Mouse (Mus musculus) forebrain, embryonic 11.5 days (tissue): ENCODE measurements around the gene Cyp2f2. TPM values are rescaled to one million over a fixed set of nuclear protein-coding genes. Genes with fewer than 3 reads are reported as not detected.

Experiments
- ATAC-seq: fragments of 200-750 bp; cut with Nextera tagmentation; replicated peaks from 2 replicates; pipeline ENCODE4 v1.8.0; 2017; ENCODE audit warnings: moderate TSS enrichment; ENCODE audit not compliant: low FRiP score
- DNase-seq: peaks from one replicate; pipeline ENCODE4 v3.0.0-alpha.2; 2017; ENCODE audit warnings: low spot score
- H3K27ac ChIP-seq: fragments of 300-500 bp; sonication (generic); 2 replicates; pipeline ENCODE4 v1.5.1; 2014; ENCODE audit warnings: low read depth, low read length
- H3K27me3 ChIP-seq: fragments of 300-500 bp; sonication (generic); 2 replicates; pipeline ENCODE4 v1.6.1; 2014; ENCODE audit warnings: mild to moderate bottlenecking, low read length, mixed read lengths; ENCODE audit not compliant: control insufficient read depth, insufficient read depth
- H3K36me3 ChIP-seq: fragments of 300-500 bp; sonication (generic); 2 replicates; pipeline ENCODE4 v1.6.1; 2014; ENCODE audit warnings: mild to moderate bottlenecking, low read length, moderate library complexity, mixed read lengths; ENCODE audit not compliant: control insufficient read depth, insufficient read depth
- H3K4me1 ChIP-seq: fragments of 300-500 bp; sonication (generic); replicated peaks from 2 replicates; pipeline ENCODE4 v1.6.1; 2014; ENCODE audit warnings: low read length, mixed read lengths; ENCODE audit not compliant: control insufficient read depth, insufficient read depth
- H3K4me2 ChIP-seq: fragments of 300-500 bp; sonication (generic); 2 replicates; pipeline ENCODE4 v1.6.1; 2014; ENCODE audit warnings: low read depth, mild to moderate bottlenecking, low read length, moderate library complexity, mixed read lengths; ENCODE audit not compliant: severe bottlenecking
- H3K4me3 ChIP-seq: fragments of 300-500 bp; sonication (generic); 2 replicates; pipeline ENCODE4 v1.5.1; 2014; ENCODE audit warnings: low read depth, low read length
- H3K9ac ChIP-seq: fragments of 300-500 bp; sonication (generic); 2 replicates; pipeline ENCODE4 v1.6.1; 2014; ENCODE audit warnings: low read length
- H3K9me3 ChIP-seq: fragments of 300-500 bp; sonication (generic); 2 replicates; pipeline ENCODE4 v1.6.1; 2016; ENCODE audit warnings: low read length, mixed read lengths; ENCODE audit not compliant: control insufficient read depth
- WGBS: fragments of 180-500 bp; shearing (Covaris S2); extraction: QIAGEN DNeasy Blood & Tissue Kit; methylation state at CpG from one replicate; pipeline ENCODE4 v1.1.7; 2014; 5-methylcytosine and 5-hydroxymethylcytosine counted together
- polyA plus RNA-seq: library from polyadenylated mRNA; unstranded; fragments of >200 nt; fragmentation: Nextera tagmentation; extraction: Ambion mirVana; gene quantifications from 2 replicates; pipeline ENCODE4 v1.2.1, GENCODE M21; 2014

Gene Cyp2f2
- polyA plus RNA-seq, 1 experiment from 2014 or later = not detected

DNA sequence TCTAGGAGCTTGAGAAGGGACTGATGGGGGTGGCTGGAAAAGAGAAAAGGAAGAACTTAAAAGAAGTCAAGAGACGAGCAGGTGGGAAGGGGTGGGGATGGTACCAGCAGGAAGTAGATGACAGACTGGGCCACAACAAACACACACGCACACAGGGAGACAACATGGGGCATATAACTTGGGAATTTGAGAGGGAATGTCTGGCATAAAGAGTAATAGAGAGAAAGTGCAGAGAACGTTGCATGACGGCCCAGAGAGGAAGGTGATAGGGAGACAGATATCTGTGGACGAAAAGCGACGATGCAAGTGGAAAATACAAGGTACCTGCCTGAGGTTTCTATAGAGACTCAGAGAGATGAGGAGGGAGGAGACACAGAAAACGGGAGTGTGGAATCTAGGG lies 46.0 kb downstream of the Cyp2f2 start:
- DNase-seq = no peak
- H3K36me3 ChIP-seq = no peaks in the 10 kb centered on the region; the same call in 1 of the 2 replicates
- H3K9me3 ChIP-seq = no peaks in the 10 kb centered on the region
- peak overlapping the region; percentile 83 for H3K9ac ChIP-seq
- peak overlapping the region; percentile 77 for H3K4me3 ChIP-seq
- peak overlapping the region; percentile 96 for H3K27ac ChIP-seq
- H3K27me3 ChIP-seq = no peaks in the 10 kb centered on the region
- peak; percentile 8 for ATAC-seq
- H3K4me2 ChIP-seq = peak overlapping the region; percentile 70
- H3K4me1 ChIP-seq = peaks cover 25% of the 10 kb centered on the region
- 6% methylated on average over 8 of the region's 8 CpGs for WGBS

- ATAC-seq (peak; percentile 80), DNase-seq (peak; percentile 91)
- Histone ChIP-seq H3K9ac (peak overlapping the region; percentile 83), H3K36me3 (no peaks in the 10 kb centered on the region; the same call in 1 of the 2 replicates), H3K9me3 (no peaks in the 10 kb centered on the region), H3K27ac (peak overlapping the region; percentile 96), H3K27me3 (no peaks in the 10 kb centered on the region), H3K4me3 (peak overlapping the region; percentile 77), H3K4me1 (peaks cover 25% of the 10 kb centered on the region), H3K4me2 (peak overlapping the region; percentile 70)
- WGBS = under 1% methylated on average over 29 of the region's 43 CpGs
Observed at GRCm38 (mm10) chr7:27166229-27166613, 46.5 kb downstream of the Cyp2f2 start.

- Histone ChIP-seq H3K4me2 (peak within 1 kb of the TSS; percentile 70), H3K9me3 (no peaks in the 10 kb centered on the region), H3K27me3 (no peaks in the 10 kb centered on the region), H3K9ac (peak within 1 kb of the TSS; percentile 83), H3K4me1 (peaks cover 23% of the 10 kb centered on the region), H3K36me3 (no peaks in the 10 kb centered on the region; the same call in 1 of the 2 replicates), H3K27ac (peak within 1 kb of the TSS; percentile 96), H3K4me3 (peak within 1 kb of the TSS; percentile 77)
- DNase-seq (peak; percentile 98), ATAC-seq (peak; percentile 85)
- WGBS = 2% methylated on average over 53 of the region's 61 CpGs
Observed at GRCm38 (mm10) chr7:27166614-27167474, 47.1 kb downstream of the Cyp2f2 start, which contains the start of gene Egln2. Egln2 (minus strand) TSS chr7:27166802.

DNA sequence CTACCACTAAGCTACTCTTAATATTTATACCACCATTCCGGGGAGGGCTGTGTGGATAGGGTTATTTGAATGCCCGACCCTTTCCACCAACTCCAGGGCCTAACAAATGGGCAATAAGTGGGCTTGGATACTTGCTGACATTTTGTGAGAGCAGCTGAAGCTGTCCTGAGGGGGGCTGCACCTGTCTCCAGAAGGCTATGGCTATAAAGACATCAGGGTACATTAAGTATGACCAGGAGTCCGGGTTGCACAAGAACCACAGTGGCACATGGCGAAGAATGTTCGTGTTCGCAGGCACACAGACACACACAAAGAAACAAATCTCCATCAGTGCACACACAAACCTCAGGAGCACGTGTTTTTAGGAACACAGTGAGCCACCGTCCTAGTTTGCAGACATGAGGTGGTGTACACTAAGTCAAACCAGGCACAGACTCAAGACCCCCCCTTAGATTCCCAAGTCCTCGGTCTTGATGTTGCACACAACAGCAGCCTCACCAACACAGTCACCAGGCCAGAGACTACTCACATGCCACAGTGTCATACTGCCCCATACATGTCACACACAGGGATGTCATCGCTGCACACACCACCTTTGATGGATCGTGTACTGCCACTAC lies 47.9 kb downstream of the Cyp2f2 start:
- no peaks in the 10 kb centered on the region for H3K27me3 ChIP-seq
- no peaks in the 10 kb centered on the region for H3K9me3 ChIP-seq
- ATAC-seq (no peak), DNase-seq (no peak)
- 82% methylated on average over 11 of the region's 11 CpGs for WGBS
- H3K27ac ChIP-seq = peak overlapping the region; percentile 57; the same call in 1 of the 2 replicates
- H3K9ac ChIP-seq = peak overlapping the region; percentile 83
- peak overlapping the region; percentile 70 for H3K4me2 ChIP-seq
- no peaks in the 10 kb centered on the region; the same call in 1 of the 2 replicates for H3K36me3 ChIP-seq
- H3K4me3 ChIP-seq = peak overlapping the region; percentile 77; the same call in 1 of the 2 replicates
- peaks cover 20% of the 10 kb centered on the region for H3K4me1 ChIP-seq

DNA sequence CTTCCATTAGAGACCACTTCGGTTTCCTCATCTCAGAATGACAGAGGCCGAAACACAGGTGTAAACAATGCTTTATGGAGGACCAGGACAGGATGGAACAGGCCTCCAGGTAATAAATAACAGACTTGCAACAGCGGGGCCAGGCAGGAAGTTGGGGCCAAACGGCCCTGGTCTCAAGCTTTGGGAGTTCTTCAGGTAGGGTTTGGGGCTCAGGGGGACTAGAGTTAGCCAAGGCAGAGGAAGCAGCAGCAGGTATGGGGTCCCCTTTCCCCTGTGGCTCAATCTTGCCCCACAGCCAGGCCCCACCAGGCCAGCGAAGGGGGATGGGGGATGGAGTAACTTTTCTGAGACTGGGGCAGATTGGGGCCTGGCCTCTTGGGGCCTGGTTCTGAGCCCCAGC lies 48.7 kb downstream of the Cyp2f2 start:
- H3K36me3 ChIP-seq = no peaks in the 10 kb centered on the region; the same call in 1 of the 2 replicates
- WGBS = 96% methylated on average over 5 of the region's 5 CpGs

GRCm38 (mm10) chr7:27170981-27171380 lies 51.3 kb downstream of the Cyp2f2 start:
- Histone ChIP-seq H3K9me3 (no peaks in the 10 kb centered on the region), H3K27ac (no peak overlapping the region), H3K36me3 (no peaks in the 10 kb centered on the region), H3K4me2 (no peak overlapping the region), H3K4me1 (peaks cover 2% of the 10 kb centered on the region; the same call in 1 of the 2 replicates), H3K27me3 (no peaks in the 10 kb centered on the region), H3K9ac (no peak overlapping the region), H3K4me3 (no peak overlapping the region)
- WGBS = 89% methylated on average over 3 of the region's 3 CpGs
- ATAC-seq = no peak
- no peak for DNase-seq

More for the DNA sequence above, 48.7 kb downstream of the Cyp2f2 start:
- no peak overlapping the region for H3K27ac ChIP-seq
- no peaks in the 10 kb centered on the region for H3K9me3 ChIP-seq
- H3K4me2 ChIP-seq = no peak overlapping the region
- H3K27me3 ChIP-seq = no peaks in the 10 kb centered on the region
- no peak for ATAC-seq
- H3K9ac ChIP-seq = no peak overlapping the region
- no peak for DNase-seq
- H3K4me3 ChIP-seq = no peak overlapping the region
- H3K4me1 ChIP-seq = peaks cover 20% of the 10 kb centered on the region

GRCm38 (mm10) chr7:27174496-27174895 lies 54.8 kb downstream of the Cyp2f2 start:
- no peak overlapping the region for H3K9ac ChIP-seq
- DNase-seq = no peak
- ATAC-seq = no peak
- 94% methylated on average over 15 of the region's 15 CpGs for WGBS
- no peak overlapping the region for H3K4me3 ChIP-seq
- no peaks in the 10 kb centered on the region for H3K36me3 ChIP-seq
- H3K4me1 ChIP-seq = 0 out of 2 replicates have a peak, but pooled peaks cover 3% of the 10 kb centered on the region
- no peak overlapping the region for H3K27ac ChIP-seq
- no peak overlapping the region for H3K4me2 ChIP-seq
- no peaks in the 10 kb centered on the region for H3K27me3 ChIP-seq
- H3K9me3 ChIP-seq = no peaks in the 10 kb centered on the region

- DNase-seq = no peak
- H3K9me3 ChIP-seq = no peaks in the 10 kb centered on the region
- ATAC-seq = no peak
- 0 out of 2 replicates have a peak, but pooled peaks cover 4% of the 10 kb centered on the region for H3K4me1 ChIP-seq
- H3K4me2 ChIP-seq = no peak overlapping the region
- H3K27me3 ChIP-seq = no peaks in the 10 kb centered on the region
- no peak overlapping the region for H3K4me3 ChIP-seq
- no peak overlapping the region for H3K27ac ChIP-seq
- no peaks in the 10 kb centered on the region for H3K36me3 ChIP-seq
- no peak overlapping the region for H3K9ac ChIP-seq
- WGBS = 94% methylated on average over 7 of the region's 7 CpGs
Observed at GRCm38 (mm10) chr7:27174896-27175295, 55.2 kb downstream of the Cyp2f2 start.
